Mouse (Mus musculus) cerebral cortex, adult 2 months (tissue): ENCODE results near the gene 1700092M07Rik.

Experiments
- WGBS: fragments of 180-500 bp; shearing (Covaris S2); methylation state at CpG from one replicate; pipeline ENCODE4 v1.1.7; 2018; 5-methylcytosine and 5-hydroxymethylcytosine counted together

Gene 1700092M07Rik

GRCm38 (mm10) chr19:8745382-8745781 is 4.9 kb downstream of the 1700092M07Rik start:
- 97% methylated on average over 1 of the region's 1 CpGs for WGBS

DNA sequence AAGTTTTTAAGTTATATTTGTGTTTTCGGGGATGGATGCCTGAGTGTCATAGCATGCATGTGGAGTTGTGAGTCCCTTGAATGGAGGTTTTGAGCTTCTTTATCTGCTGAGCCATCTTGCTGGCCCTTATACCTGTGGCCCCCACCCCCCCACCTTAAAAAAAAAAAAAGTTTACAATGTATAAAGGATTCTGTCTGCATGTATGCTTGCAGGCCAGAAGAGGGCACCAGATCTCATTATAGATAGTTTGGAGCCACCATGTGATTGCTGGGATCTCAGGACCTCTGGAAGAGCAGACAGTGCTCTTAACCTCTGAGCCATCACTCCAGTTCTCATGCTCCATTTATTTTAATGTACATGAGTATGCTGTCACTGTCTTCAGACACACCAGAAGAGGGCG is 6.8 kb downstream of the 1700092M07Rik start:
- WGBS: 66% methylated on average over 2 of the region's 2 CpGs

DNA sequence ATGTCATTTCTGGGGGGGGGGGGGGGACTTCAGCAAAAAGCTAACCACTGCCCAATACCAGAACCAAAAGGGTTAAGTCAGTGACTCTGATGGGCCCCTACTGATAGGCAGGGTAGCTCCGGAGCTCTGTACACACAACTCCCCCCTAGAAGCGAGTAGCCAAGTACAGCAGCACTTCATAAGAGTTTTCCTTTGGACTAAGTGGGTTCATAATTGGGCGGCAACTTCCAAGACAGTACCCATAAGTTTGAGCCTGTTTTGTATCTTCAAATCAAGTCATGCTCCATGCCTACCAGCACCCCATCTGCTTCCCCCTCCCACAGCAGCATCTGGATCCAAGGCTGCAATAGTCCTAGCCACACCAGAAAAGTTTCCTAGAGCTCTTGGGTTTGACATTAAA is 15.1 kb downstream of the 1700092M07Rik start:
- WGBS: 68% methylated on average over 3 of the region's 3 CpGs

DNA sequence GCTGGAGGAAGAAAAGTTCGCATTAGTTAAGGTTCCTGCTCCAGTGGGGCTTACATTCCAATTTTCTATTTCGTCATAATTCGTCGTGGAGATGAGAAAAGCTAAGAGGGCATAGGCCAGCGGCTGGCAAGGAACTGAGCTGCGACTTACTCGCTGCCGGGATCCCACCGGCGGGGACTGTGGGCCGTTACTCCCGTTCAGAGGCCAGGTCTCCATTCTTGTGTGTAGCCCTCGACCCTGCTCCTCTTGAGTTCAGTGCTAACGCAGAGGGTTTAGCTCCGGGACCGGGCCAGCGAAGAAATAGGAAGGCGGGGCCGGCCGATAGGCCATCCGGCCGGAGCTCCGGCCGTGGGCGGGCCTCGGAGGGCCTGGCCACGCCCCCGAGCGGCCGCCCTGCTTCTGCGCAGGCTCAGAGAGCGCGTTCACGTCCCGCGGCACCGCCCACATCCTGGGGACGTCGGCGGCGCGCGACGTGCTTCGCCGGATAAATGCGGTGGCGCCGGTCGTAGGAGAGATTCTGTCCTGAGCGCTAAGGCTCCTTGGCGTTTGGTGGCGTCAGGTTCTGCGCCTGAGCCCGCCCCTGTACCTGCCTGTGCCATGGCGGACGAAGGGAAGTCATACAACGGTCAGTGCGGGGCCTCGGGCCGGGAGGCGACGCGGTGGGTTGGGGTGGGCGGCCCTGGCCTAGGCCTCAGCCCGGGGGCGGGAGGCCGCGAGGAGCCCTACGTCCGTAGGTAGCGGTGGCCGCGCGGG is 16.3 kb downstream of the 1700092M07Rik start, which contains the start of gene Nxf1:
Gene Nxf1 (plus strand): TSS at position 439 of the 753 bp plus-strand sequence.
- under 1% methylated on average over 75 of the region's 75 CpGs for WGBS

GRCm38 (mm10) chr19:8757471-8757998 is 17.0 kb downstream of the 1700092M07Rik start:
- WGBS: under 1% methylated on average over 14 of the region's 14 CpGs

GRCm38 (mm10) chr19:8758899-8759298 is 18.4 kb downstream of the 1700092M07Rik start:
- WGBS: 81% methylated on average over 2 of the region's 2 CpGs

DNA sequence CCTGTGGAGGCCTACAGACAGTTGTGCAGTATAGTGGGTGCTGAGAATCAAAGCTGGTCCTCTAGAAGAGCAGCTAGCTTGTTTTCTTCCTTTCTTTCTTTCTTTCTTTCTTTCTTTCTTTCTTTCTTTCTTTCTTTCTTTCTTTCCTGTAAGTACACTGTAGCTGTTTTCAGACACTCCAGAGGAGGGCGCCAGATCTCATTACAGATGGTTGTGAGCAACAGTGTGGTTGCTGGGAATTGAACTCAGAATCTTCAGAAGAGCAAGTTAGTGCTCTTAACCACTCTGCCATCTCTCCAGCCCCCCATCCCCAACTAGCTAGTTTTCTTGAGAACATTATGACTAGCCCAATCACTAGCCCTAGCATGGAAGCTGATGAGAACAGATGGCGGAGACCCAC is 20.2 kb downstream of the 1700092M07Rik start:
- 98% methylated on average over 2 of the region's 2 CpGs for WGBS

GRCm38 (mm10) chr19:8763276-8763675 is 22.8 kb downstream of the 1700092M07Rik start:
- 68% methylated on average over 4 of the region's 4 CpGs for WGBS

DNA sequence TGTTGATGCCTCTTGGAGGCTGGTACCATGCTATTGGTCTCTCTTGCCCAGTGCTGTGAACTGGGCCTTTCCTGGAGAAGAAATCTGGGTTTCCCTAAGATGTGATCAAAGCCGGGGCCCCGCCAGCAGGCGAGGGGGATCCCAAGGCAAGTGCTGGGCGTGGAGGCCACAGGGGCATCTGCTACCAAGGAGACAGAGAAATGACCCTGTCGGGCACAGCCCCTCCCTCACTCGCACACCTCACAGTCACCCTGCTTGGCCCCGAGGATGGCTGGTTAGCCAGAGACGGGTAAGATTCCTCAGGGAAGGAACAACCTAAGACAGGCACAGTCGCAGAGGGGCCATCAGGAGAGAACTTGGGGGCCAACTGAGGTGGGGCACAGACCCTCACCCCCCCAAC is 25.0 kb downstream of the 1700092M07Rik start:
- WGBS: 97% methylated on average over 9 of the region's 9 CpGs

GRCm38 (mm10) chr19:8770567-8771270 is 30.2 kb downstream of the 1700092M07Rik start, which contains the start of gene Tmem223:
Gene Tmem223, plus strand, starts transcription at chr19:8770996.
- WGBS: 14% methylated on average over 29 of the region's 29 CpGs

DNA sequence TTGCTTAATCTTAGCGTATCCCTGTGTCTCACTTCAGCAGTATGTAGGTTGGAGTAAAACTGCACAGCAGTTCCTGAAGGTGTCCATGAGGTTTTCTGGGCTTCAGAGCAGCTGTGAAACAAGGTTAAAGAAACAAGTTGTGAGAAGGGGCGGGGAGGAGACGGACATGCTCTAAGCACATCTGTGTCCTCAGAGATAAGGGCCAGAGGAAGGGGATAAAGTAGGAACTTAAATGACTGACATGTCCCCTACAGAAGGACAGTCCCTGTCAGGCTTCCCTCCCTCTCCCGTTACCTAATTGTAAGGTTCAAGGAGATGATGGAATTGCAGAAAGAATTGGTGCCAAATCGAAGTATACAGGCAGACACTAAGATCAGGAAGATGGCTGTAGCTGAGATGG is 32.5 kb downstream of the 1700092M07Rik start:
- WGBS: 67% methylated on average over 5 of the region's 5 CpGs

GRCm38 (mm10) chr19:8773409-8773808 is 32.9 kb downstream of the 1700092M07Rik start:
- WGBS: 47% methylated on average over 6 of the region's 6 CpGs

DNA sequence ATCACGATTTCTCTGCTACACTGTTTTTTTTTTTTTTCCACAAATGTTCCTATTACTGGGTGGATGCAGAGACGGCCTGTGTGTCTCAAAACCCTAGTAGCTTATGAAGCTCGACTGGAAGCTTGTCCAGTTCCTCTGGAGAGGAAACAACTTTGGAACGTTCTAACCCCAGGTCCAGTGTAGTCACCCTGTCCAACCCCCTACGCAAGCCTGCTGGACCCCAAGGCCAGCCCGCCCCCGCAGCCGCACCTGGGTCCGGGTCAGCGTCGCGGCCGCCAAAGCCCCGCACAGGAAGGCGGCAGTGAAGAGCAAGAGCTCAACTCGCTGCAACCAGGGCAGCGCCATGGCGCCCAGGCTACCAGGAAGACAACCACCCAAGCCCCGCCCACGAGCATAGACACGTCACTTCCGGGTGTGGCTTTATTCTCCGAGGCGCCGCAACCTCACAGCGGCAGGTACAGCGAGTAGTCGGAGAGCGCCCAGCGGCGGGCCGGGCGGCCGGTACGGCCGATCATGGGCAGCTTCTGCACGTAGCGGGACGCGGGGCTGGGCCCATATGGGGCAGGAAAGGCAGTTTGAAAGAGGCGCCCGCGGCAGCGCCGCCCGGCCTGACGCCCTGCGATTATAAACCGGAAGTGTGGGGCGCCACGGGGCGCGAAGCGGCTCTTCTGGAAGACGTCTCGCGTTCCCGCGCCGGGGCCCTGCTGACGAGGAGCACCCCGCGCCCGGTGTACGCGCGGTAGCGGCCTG is 33.7 kb downstream of the 1700092M07Rik start, which contains the start of gene Tmem179b:
Gene Tmem179b (minus strand): TSS at position 382 of the 750 bp plus-strand sequence.
- WGBS: under 1% methylated on average over 68 of the region's 68 CpGs

DNA sequence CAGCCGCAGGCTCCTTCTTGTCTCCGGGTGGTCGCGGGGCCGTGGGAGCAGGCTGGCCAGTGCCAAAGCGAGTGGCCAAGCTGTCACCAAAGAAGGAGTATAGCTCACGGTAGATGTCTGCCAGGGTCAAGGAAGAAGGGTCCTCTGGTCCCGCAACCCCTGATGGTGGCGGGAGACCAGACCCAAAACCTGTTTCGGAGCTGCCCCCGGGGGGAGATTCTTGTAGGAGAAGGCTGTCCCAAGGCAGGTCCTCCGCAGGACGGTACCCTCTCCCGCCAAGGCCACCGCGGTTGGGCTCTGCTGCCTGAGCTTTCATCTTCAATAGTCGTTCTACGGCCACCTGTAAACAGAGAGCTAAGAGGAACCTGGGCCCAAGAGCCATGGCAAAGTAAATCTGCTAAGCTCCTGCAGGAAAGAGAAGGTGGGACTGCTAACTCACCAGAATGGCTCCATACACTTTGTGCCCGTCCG is 34.5 kb downstream of the 1700092M07Rik start:
- WGBS: 3% methylated on average over 20 of the region's 20 CpGs

GRCm38 (mm10) chr19:8786008-8786781 is 45.7 kb downstream of the 1700092M07Rik start, which contains the start of gene Taf6l:
Gene Taf6l, minus strand, starts transcription at chr19:8786417.
- under 1% methylated on average over 32 of the region's 32 CpGs for WGBS

DNA sequence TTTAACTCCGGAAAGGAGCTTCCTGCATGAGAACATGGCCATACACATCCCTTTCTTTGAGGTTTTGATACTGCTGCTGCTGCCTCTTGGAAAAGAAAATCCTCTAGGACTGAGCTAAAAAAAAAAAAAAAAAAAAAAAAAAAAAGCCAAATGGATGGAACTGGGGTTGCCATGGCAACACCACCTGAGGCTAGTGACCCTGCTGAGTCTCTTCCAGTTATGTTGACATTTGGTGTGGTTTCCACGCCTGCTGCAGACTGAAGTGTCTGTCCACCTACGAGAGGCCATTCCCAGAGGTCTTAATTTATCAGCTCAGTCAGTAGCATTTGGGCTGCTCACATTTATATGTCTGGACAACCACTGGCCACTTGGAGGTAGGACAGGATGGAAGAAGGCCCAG is 48.0 kb downstream of the 1700092M07Rik start:
- WGBS: 20% methylated on average over 3 of the region's 3 CpGs

DNA sequence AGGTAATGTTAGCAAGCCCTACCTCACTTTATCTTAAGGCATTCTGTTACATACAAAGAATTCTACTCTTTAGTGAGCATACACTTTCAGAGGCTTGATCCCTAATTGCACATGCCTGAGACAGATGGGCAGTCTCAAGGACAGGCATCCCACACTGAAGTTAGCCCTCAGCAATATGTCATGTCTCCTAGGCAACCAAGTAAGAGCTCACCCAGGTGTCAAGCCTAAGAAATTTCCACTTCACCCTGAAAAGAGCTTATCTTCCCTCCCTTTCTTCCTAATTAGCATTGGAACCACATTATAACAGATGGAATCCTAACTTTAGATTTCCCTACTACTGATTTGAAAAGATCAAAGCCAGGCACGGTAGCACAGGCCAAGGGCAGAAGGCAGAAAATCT is 48.7 kb downstream of the 1700092M07Rik start:
- 28% methylated on average over 1 of the region's 1 CpGs for WGBS

DNA sequence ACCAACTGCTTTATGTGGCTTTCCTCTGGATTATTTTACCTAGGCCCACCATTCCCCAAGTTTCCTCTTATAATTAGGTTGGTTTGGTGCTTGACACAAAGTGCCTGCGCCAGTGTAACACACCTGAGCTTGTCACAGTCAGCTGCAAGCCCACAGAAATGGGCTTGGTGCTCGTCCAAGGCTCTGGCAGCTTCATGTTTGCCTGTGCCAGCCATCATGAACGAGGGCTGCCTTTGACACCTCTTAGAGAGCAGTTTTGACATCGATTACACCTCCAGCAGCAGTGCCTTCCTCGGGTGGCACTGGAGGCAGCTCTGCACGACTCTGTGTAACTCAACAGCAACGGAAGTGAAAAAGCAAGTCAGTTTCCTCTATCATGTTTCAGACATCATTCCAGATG is 49.7 kb downstream of the 1700092M07Rik start:
- 54% methylated on average over 7 of the region's 7 CpGs for WGBS
